Mouse (Mus musculus) lung, postnatal 0 days (tissue): ENCODE measurements around the gene Ppfia1. TPM values are rescaled to one million over a fixed set of nuclear protein-coding genes. Genes with fewer than 3 reads are reported as not detected.
A peak's percentile ranks its signal among the peaks of the same experiment; 100 is the strongest.

ENCODE experiments used
- ATAC-seq: fragments of 200-750 bp; cut with Nextera tagmentation; 2 replicates; pipeline ENCODE4 v1.8.0; 2017; ENCODE audit warnings: moderate library complexity
- DNase-seq: peaks from one replicate; pipeline ENCODE4 v3.0.0-alpha.2; 2016; ENCODE audit warnings: low spot score
- H3K27ac ChIP-seq: fragments of 300-500 bp; sonication (generic); 2 replicates; pipeline ENCODE4 v1.5.1; 2014; ENCODE audit warnings: antibody characterized with exemption, mild to moderate bottlenecking, low read length, mixed read lengths
- H3K27me3 ChIP-seq: fragments of 300-500 bp; sonication (generic); replicated peaks from 2 replicates; pipeline ENCODE4 v1.6.1; 2014; ENCODE audit warnings: low read length, mixed read lengths; ENCODE audit not compliant: insufficient read depth
- H3K36me3 ChIP-seq: fragments of 300-500 bp; sonication (generic); 2 replicates; pipeline ENCODE4 v1.6.1; 2014; ENCODE audit warnings: low read length, mixed read lengths; ENCODE audit not compliant: insufficient read depth
- H3K4me1 ChIP-seq: fragments of 300-500 bp; sonication (generic); 2 replicates; pipeline ENCODE4 v1.6.1; 2014; ENCODE audit warnings: antibody characterized with exemption, low read depth, low read length, mixed read lengths; ENCODE audit not compliant: insufficient read depth
- H3K4me2 ChIP-seq: fragments of 300-500 bp; sonication (generic); replicated peaks from 2 replicates; pipeline ENCODE4 v1.6.1; 2014; ENCODE audit warnings: low read depth, mild to moderate bottlenecking, low read length, moderate library complexity, mixed read lengths
- H3K4me3 ChIP-seq: fragments of 300-500 bp; sonication (generic); 2 replicates; pipeline ENCODE4 v1.5.1; 2014; ENCODE audit warnings: low read depth, low read length
- H3K9ac ChIP-seq: fragments of 300-500 bp; sonication (generic); replicated peaks from 2 replicates; pipeline ENCODE4 v1.6.1; 2014; ENCODE audit warnings: low read depth, mild to moderate bottlenecking
- H3K9me3 ChIP-seq: fragments of 300-500 bp; sonication (generic); 2 replicates; pipeline ENCODE4 v1.6.1; 2016; ENCODE audit warnings: low read length, mixed read lengths
- CTCF ChIP-seq: IDR thresholded peaks from 2 replicates; pipeline ENCODE4 v1.5.1; 2016; ENCODE audit warnings: antibody characterized with exemption, mild to moderate bottlenecking
- EP300 ChIP-seq: IDR thresholded peaks from 2 replicates; pipeline ENCODE4 v1.6.1; 2016; ENCODE audit warnings: antibody characterized with exemption, mild to moderate bottlenecking, control low read depth
- WGBS: fragments of 180-500 bp; shearing (Covaris S2); extraction: QIAGEN DNeasy Blood & Tissue Kit; methylation state at CpG from one replicate; pipeline ENCODE4 v1.1.7; 2014; 5-methylcytosine and 5-hydroxymethylcytosine counted together
- polyA plus RNA-seq: library from polyadenylated mRNA; unstranded; fragments of >200 nt; fragmentation: Nextera tagmentation; extraction: Ambion mirVana; gene quantifications from 2 replicates; pipeline ENCODE4 v1.2.1, GENCODE M21; 2015

Gene Ppfia1
- polyA plus RNA-seq, 1 experiment from 2014 or later, result 19.7 TPM

DNA sequence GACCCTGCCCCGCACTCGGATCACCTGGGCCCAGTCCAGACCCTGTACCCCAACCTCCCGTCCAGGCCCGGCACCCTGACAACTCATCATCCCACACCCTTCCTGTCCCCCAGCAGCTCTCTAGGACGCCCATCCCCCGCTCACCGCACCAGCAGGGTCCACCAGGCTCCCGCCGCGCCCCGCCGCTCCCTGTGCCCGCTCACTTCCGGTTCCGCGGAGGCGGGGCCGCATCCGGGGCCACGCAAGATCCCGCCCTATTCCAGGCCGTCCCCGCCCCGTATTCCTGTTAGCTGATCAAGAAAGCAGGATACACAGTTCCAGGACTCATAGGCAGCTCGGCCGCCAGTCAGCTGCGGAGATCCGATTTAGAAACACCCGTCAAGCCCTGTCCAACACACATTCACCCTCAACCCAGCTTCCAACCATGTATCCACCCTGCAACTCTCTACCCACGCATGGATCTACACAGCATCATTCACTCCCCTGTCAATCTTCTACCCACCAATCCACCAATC lies 82.9 kb downstream of the Ppfia1 start, which contains the start of gene Cttn:
Cttn (minus strand) TSS at position 465 of the 515 bp plus-strand sequence.
- peak; percentile 94 for ATAC-seq
- peak within 1 kb of the TSS; percentile 87 for H3K4me2 ChIP-seq

DNA sequence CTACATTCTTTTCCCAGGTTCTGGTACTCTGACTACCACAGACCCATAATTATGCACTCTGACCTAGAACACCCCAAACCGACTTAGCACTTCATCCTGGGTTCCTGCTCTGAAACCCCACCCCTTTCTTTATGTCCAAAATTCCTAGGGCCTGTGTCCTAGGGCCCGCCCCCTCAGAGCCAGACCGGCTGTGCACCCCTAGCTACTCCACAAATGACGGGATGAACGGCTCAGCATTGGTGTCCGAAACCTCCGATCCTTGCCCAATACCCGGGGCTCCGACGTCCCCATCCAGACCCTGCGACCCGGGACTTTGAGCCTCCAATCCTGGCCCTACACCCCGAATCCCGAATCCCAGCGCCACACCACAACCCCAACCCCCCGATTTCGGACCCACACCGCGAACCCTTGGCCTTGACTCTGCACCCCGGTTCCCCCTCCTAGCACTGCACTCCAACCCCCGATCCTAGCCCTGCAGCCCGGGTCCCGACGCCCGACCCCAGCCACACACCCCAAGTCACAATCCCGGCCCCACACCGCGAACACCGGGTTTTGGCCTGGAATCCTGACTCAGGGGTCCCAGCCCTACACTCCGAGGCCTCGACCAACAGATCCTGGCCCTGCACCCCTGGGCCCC lies 83.5 kb downstream of the Ppfia1 start:
- H3K27ac ChIP-seq, result peak overlapping the region; percentile 95
- peak; percentile 64 for DNase-seq
- H3K4me3 ChIP-seq, result peak overlapping the region; percentile 86
- 0 out of 2 replicates have a peak, but pooled peaks cover 8% of the 10 kb centered on the region for H3K36me3 ChIP-seq
- ATAC-seq, result peak; percentile 40
- TF ChIP-seq EP300 (no peak), CTCF (no peak)
- WGBS, result 3% methylated on average over 31 of the region's 31 CpGs
- no peaks in the 10 kb centered on the region for H3K27me3 ChIP-seq
- peak overlapping the region; percentile 87 for H3K4me2 ChIP-seq
- H3K4me1 ChIP-seq, result peaks cover 14% of the 10 kb centered on the region
- peak overlapping the region; percentile 92 for H3K9ac ChIP-seq
- no peaks in the 10 kb centered on the region for H3K9me3 ChIP-seq

More for the DNA sequence above, 82.9 kb downstream of the Ppfia1 start, which contains the start of gene Cttn:
- Histone ChIP-seq H3K4me3 (peak within 1 kb of the TSS; percentile 86), H3K4me1 (peaks cover 14% of the 10 kb centered on the region), H3K9me3 (no peaks in the 10 kb centered on the region), H3K36me3 (0 out of 2 replicates have a peak, but pooled peaks cover 2% of the 10 kb centered on the region), H3K27ac (peak within 1 kb of the TSS; percentile 95), H3K9ac (peak within 1 kb of the TSS; percentile 92), H3K27me3 (no peaks in the 10 kb centered on the region)
- 2% methylated on average over 29 of the region's 30 CpGs for WGBS
- DNase-seq, result peak; percentile 92
- TF ChIP-seq EP300 (no peak), CTCF (no peak)

GRCm38 (mm10) chr7:144469181-144469641 lies 84.3 kb downstream of the Ppfia1 start:
- peak overlapping the region; percentile 87 for H3K4me2 ChIP-seq
- peak overlapping the region; percentile 92; the same call in 1 of the 2 replicates for H3K9ac ChIP-seq
- H3K27ac ChIP-seq, result peak overlapping the region; percentile 95
- no peaks in the 10 kb centered on the region for H3K27me3 ChIP-seq
- peak overlapping the region; percentile 86 for H3K4me3 ChIP-seq
- DNase-seq, result peak; percentile 79
- 17% methylated on average over 4 of the region's 4 CpGs for WGBS
- no peaks in the 10 kb centered on the region for H3K9me3 ChIP-seq
- peaks cover 12% of the 10 kb centered on the region; the same call in 1 of the 2 replicates for H3K36me3 ChIP-seq
- H3K4me1 ChIP-seq, result peaks cover 14% of the 10 kb centered on the region
- TF ChIP-seq CTCF (peak; percentile 45), EP300 (no peak)
- ATAC-seq, result peak; percentile 70

GRCm38 (mm10) chr7:144468741-144469140 lies 84.8 kb downstream of the Ppfia1 start:
- TF ChIP-seq EP300 (no peak), CTCF (no peak)
- Histone ChIP-seq H3K27ac (peak overlapping the region; percentile 95), H3K4me2 (peak overlapping the region; percentile 87), H3K4me3 (no peak overlapping the region), H3K4me1 (peaks cover 14% of the 10 kb centered on the region), H3K9me3 (no peaks in the 10 kb centered on the region), H3K27me3 (no peaks in the 10 kb centered on the region), H3K9ac (no peak overlapping the region), H3K36me3 (peaks cover 15% of the 10 kb centered on the region; the same call in 1 of the 2 replicates)
- DNase-seq, result no peak
- no peak for ATAC-seq
- WGBS, result 77% methylated on average over 5 of the region's 5 CpGs

GRCm38 (mm10) chr7:144462577-144462976 lies 91.0 kb downstream of the Ppfia1 start:
- Histone ChIP-seq H3K4me2 (no peak overlapping the region), H3K4me1 (no peaks in the 10 kb centered on the region; the same call in 1 of the 2 replicates), H3K36me3 (peaks cover 63% of the 10 kb centered on the region), H3K9ac (no peak overlapping the region), H3K27me3 (no peaks in the 10 kb centered on the region), H3K27ac (no peak overlapping the region), H3K9me3 (no peaks in the 10 kb centered on the region), H3K4me3 (no peak overlapping the region)
- no peak for TF ChIP-seq CTCF
- no peak for TF ChIP-seq EP300
- WGBS, result 77% methylated on average over 7 of the region's 7 CpGs
- DNase-seq (no peak), ATAC-seq (no peak)

- no peaks in the 10 kb centered on the region for H3K4me1 ChIP-seq
- ATAC-seq (no peak), DNase-seq (no peak)
- WGBS, result 86% methylated on average over 6 of the region's 6 CpGs
- no peak for TF ChIP-seq EP300
- no peak overlapping the region for H3K4me3 ChIP-seq
- no peaks in the 10 kb centered on the region for H3K9me3 ChIP-seq
- H3K4me2 ChIP-seq, result no peak overlapping the region
- no peak overlapping the region for H3K9ac ChIP-seq
- H3K27ac ChIP-seq, result no peak overlapping the region
- H3K36me3 ChIP-seq, result peaks cover 73% of the 10 kb centered on the region
- H3K27me3 ChIP-seq, result no peaks in the 10 kb centered on the region
Observed at GRCm38 (mm10) chr7:144461246-144461902, 92.2 kb downstream of the Ppfia1 start.
